Mouse (Mus musculus) MEL (cell line): ENCODE measurements around the gene Neu4.

Experiments
- CHD1 ChIP-seq: IDR thresholded peaks from 2 replicates; pipeline ENCODE4 v1.6.1; 2012; ENCODE audit warnings: low read depth, mild to moderate bottlenecking, inconsistent platforms, low read length, improper control_type of control experiment
- CTCF ChIP-seq, 3 experiments: IDR thresholded peaks in 2 of 3; conservative IDR thresholded peaks in 1 of 3; 2 replicates each; pipeline ENCODE4 v1.5.1; 2011 to 2012; ENCODE audit warnings: low read length in 3 of 3, low read depth in 2 of 3, mild to moderate bottlenecking in 2 of 3, improper control_type of control experiment in 1 of 3, inconsistent platforms in 1 of 3, mixed read lengths in 1 of 3, moderate library complexity in 1 of 3; ENCODE audit not compliant: control insufficient read depth in 1 of 3, insufficient read depth in 1 of 3, poor library complexity in 1 of 3, severe bottlenecking in 1 of 3
- E2F4 ChIP-seq: IDR thresholded peaks from 2 replicates; pipeline ENCODE4 v1.6.1; 2011; ENCODE audit warnings: low read depth, low read length, improper control_type of control experiment, borderline replicate concordance
- EP300 ChIP-seq, 2 experiments: IDR thresholded peaks; 2 replicates each; pipeline ENCODE4 v1.6.1; 2011; ENCODE audit warnings: improper control_type of control experiment in 2 of 2, low read length in 2 of 2, low read depth in 1 of 2, mild to moderate bottlenecking in 1 of 2
- ETS1 ChIP-seq: IDR thresholded peaks from 2 replicates; pipeline ENCODE4 v1.6.1; 2012; ENCODE audit warnings: low read depth, mild to moderate bottlenecking, inconsistent platforms, low read length, improper control_type of control experiment, moderate library complexity
- GATA1 ChIP-seq: IDR thresholded peaks from 2 replicates; pipeline ENCODE4 v1.6.1; 2011; ENCODE audit warnings: low read depth, low read length, improper control_type of control experiment
- NRF1 ChIP-seq: IDR thresholded peaks from 2 replicates; pipeline ENCODE4 v1.6.1; 2014; ENCODE audit warnings: low read depth, mild to moderate bottlenecking, inconsistent platforms, low read length, improper control_type of control experiment, moderate library complexity; ENCODE audit not compliant: poor library complexity, insufficient read depth, severe bottlenecking
- POLR2A ChIP-seq, 2 experiments: IDR thresholded peaks; 2 replicates each; pipeline ENCODE4 v1.6.1; 2011 to 2012; ENCODE audit warnings: low read length in 2 of 2, mild to moderate bottlenecking in 2 of 2, control low read depth in 1 of 2, improper control_type of control experiment in 1 of 2, low read depth in 1 of 2, moderate library complexity in 1 of 2; ENCODE audit not compliant: control insufficient read depth in 1 of 2, insufficient read depth in 1 of 2, poor library complexity in 1 of 2
- TAL1 ChIP-seq: IDR thresholded peaks from 2 replicates; pipeline ENCODE4 v1.6.1; 2012; ENCODE audit warnings: mild to moderate bottlenecking, inconsistent platforms, low read length, moderate library complexity, mixed read lengths
- UBTF ChIP-seq: IDR thresholded peaks from 2 replicates; pipeline ENCODE4 v1.6.1; 2012; ENCODE audit warnings: low read depth, mild to moderate bottlenecking, inconsistent platforms, low read length, improper control_type of control experiment, moderate library complexity, borderline replicate concordance; ENCODE audit not compliant: insufficient read depth
- USF2 ChIP-seq, 2 experiments: IDR thresholded peaks; 2 replicates each; pipeline ENCODE4 v1.6.1; 2011 to 2012; ENCODE audit warnings: improper control_type of control experiment in 2 of 2, low read length in 2 of 2, borderline replicate concordance in 1 of 2, inconsistent platforms in 1 of 2, low read depth in 1 of 2, mild to moderate bottlenecking in 1 of 2; ENCODE audit not compliant: insufficient read depth in 1 of 2

- no peak for TF ChIP-seq ETS1
- TF ChIP-seq CTCF (IDR thresholded peaks at IDR 0.05 in 2 of 3, conservative IDR thresholded peaks at IDR 0.05 in 1 of 3; ENCODE audit: control insufficient read depth in 1 of 3, insufficient read depth in 1 of 3, low read depth in 2 of 3, low read length in 3 of 3, poor library complexity in 1 of 3, severe bottlenecking in 1 of 3): no peak
- no peak for TF ChIP-seq NRF1
- TF ChIP-seq GATA1: no peak
- TF ChIP-seq POLR2A (IDR thresholded peaks at IDR 0.05; ENCODE audit: control insufficient read depth in 1 of 2, insufficient read depth in 1 of 2, low read depth in 1 of 2, low read length in 2 of 2, poor library complexity in 1 of 2): no peak
- no peak for TF ChIP-seq TAL1
- TF ChIP-seq E2F4: no peak
- TF ChIP-seq CHD1: no peak
- no peak for TF ChIP-seq UBTF
- no peak for TF ChIP-seq USF2 (IDR thresholded peaks at IDR 0.05; ENCODE audit: borderline replicate concordance in 1 of 2, insufficient read depth in 1 of 2, low read depth in 1 of 2, low read length in 2 of 2)
- TF ChIP-seq EP300 (IDR thresholded peaks at IDR 0.05; ENCODE audit: low read depth in 1 of 2, low read length in 2 of 2): no peak
Observed at GRCm38 (mm10) chr1:94045559-94045958, 25.3 kb downstream of the Neu4 start.
